Mouse (Mus musculus) small intestine, adult 2 months (tissue): ENCODE results near the gene Selenov. TPM values are rescaled to one million over a fixed set of nuclear protein-coding genes. Genes with fewer than 3 reads are reported as not detected.

Experiments used
- H3K27ac ChIP-seq: fragments of 200-500 bp; 2 replicates; pipeline ENCODE4 v1.5.1; 2012; ENCODE audit warnings: low read depth, low read length, control low read depth, inconsistent platforms; ENCODE audit not compliant: insufficient read depth
- H3K27me3 ChIP-seq: fragments of 200-500 bp; 2 replicates; pipeline ENCODE4 v1.6.1; 2012; ENCODE audit warnings: mild to moderate bottlenecking, moderate library complexity, low read length, inconsistent platforms; ENCODE audit not compliant: control insufficient read depth, insufficient read depth
- H3K36me3 ChIP-seq: fragments of 200-500 bp; 2 replicates; pipeline ENCODE4 v1.6.1; 2012; ENCODE audit warnings: mild to moderate bottlenecking, low read length, control low read depth, inconsistent platforms; ENCODE audit not compliant: control insufficient read depth, insufficient read depth
- H3K4me1 ChIP-seq: fragments of 200-500 bp; 2 replicates; pipeline ENCODE4 v1.6.1; 2012; ENCODE audit warnings: low read length, inconsistent platforms, mixed read lengths; ENCODE audit not compliant: control insufficient read depth, insufficient read depth, insufficient read length
- H3K4me3 ChIP-seq: fragments of 200-500 bp; 2 replicates; pipeline ENCODE4 v1.5.1; 2012; ENCODE audit warnings: low read depth, mild to moderate bottlenecking, control low read depth, inconsistent platforms, low read length, moderate library complexity
- CTCF ChIP-seq: fragments of 200-500 bp; IDR thresholded peaks from 2 replicates; pipeline ENCODE4 v1.5.1; 2012; ENCODE audit warnings: low read depth, mild to moderate bottlenecking, control low read depth, inconsistent platforms, low read length, moderate library complexity, mixed read lengths; ENCODE audit not compliant: insufficient replicate concordance, insufficient read length; ENCODE audit errors: extremely low read depth
- POLR2A ChIP-seq: fragments of 200-500 bp; IDR thresholded peaks from 2 replicates; pipeline ENCODE4 v1.6.1; 2012; ENCODE audit warnings: low read depth, mild to moderate bottlenecking, control low read depth, inconsistent platforms, low read length, moderate library complexity
- WGBS: fragments of 180-500 bp; shearing (Covaris S2); methylation state at CpG from one replicate; pipeline ENCODE4 v1.1.7; 2018; 5-methylcytosine and 5-hydroxymethylcytosine counted together
- polyA plus RNA-seq: library from polyadenylated mRNA; depleted of rRNA; stranded (reverse); fragments of >200 nt; gene quantifications from 2 replicates; pipeline ENCODE4 v1.2.3, GENCODE M21; 2012

Gene Selenov
- polyA plus RNA-seq, 1 experiment = not detected

DNA sequence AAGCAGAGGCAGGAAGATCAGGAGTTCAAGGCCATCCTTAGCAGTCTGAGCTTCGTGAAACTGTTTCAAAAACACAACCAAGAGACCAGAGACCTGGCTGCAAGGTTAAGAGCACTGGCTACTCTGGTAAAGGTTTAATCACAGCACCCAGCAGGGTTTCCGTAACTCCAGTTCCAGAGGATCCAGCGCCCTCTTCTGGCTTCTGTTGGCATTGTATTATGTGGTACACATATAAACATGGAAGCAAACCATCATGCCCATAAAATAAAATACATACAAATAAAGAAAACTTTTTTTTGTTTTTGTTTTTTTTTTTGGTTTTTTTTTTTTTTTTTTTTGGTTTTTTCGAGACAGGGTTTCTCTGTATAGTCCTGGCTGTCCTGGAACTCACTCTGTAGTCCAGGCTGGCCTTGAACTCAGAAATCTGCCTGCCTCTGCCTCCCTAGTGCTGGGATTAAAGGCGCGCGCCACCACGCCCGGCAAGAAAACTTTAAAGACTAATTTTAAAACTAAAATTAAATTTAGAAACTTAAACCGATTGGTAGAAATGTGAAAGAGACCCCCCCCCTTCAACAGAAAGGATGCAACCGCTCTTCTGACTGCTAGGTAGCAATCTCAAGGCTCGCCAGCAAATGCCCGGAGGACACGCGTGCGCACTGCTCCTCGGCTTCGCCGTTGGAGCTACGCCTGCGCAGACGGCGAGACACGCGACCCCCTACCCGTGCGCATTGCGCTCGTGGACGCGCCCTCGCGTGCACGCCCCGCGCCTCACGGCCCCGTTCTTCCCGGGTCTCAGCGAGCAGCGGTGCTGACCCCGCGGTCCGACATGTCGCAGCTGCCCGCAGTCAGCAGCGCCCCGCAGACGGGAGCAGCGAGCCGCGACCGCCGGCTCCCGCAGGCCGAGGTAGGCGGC, 23.6 kb downstream of the Selenov start, which contains the start of gene Eid2:
Gene Eid2, plus strand, starts transcription at position 753 of the 913 bp plus-strand sequence.
- 8% methylated on average over 57 of the region's 57 CpGs for WGBS
- Histone ChIP-seq H3K27ac (no peak within 1 kb of the TSS), H3K36me3 (no peaks in the 10 kb centered on the region), H3K4me1 (peaks cover 4% of the 10 kb centered on the region; the same call in 1 of the 2 replicates), H3K4me3 (peak within 1 kb of the TSS; percentile 71), H3K27me3 (peaks cover 5% of the 10 kb centered on the region)
- no peak for TF ChIP-seq POLR2A
- TF ChIP-seq CTCF = no peak

DNA sequence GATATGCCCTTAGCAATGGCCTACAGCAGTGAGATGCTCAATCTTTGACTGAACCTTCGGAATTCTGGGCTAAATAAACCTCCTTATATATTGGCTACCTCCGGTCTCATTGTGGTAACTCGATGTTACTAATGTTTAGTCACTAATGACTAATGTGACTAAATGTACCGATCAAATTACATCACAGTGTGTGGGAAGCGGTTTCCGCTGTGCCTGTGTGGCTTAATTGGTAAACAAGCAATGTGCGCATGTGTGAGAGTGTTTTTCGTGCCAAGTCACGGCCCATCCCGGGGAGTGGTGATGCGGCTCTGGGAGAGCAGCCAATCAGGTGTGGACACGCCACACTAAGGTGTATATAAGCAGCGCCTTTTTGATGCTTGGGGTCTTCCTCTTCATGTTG, 25.6 kb downstream of the Selenov start:
- Histone ChIP-seq H3K4me3 (no peak overlapping the region), H3K4me1 (peaks cover 4% of the 10 kb centered on the region; the same call in 1 of the 2 replicates), H3K27ac (no peak overlapping the region), H3K27me3 (peaks cover 5% of the 10 kb centered on the region), H3K36me3 (no peaks in the 10 kb centered on the region)
- no peak for TF ChIP-seq CTCF
- TF ChIP-seq POLR2A = no peak
- 83% methylated on average over 13 of the region's 13 CpGs for WGBS

DNA sequence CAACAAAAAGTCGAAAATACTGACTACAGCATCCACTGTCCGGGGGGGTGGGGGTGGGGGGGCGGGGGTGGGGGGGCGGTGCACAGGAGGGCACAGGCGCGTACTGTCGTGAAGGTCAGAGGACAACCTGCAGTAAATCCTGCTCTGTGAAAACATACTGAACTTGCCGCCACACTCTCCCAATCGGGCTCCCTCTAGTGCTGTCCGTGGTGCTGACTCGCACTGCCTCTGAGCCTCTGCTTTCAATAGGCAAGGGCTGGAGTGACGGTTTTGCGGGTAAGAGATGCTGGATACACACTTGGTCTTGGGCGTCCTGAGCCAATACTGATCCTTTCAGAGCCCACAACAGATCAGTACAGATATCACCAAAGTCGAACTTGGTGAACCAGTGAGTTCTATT, 27.2 kb downstream of the Selenov start:
- no peak overlapping the region for H3K27ac ChIP-seq
- H3K27me3 ChIP-seq = peaks cover 5% of the 10 kb centered on the region
- 4% methylated on average over 15 of the region's 15 CpGs for WGBS
- no peak for TF ChIP-seq POLR2A
- TF ChIP-seq CTCF = no peak
- H3K36me3 ChIP-seq = no peaks in the 10 kb centered on the region
- peaks cover 4% of the 10 kb centered on the region; the same call in 1 of the 2 replicates for H3K4me1 ChIP-seq
- H3K4me3 ChIP-seq = no peak overlapping the region

DNA sequence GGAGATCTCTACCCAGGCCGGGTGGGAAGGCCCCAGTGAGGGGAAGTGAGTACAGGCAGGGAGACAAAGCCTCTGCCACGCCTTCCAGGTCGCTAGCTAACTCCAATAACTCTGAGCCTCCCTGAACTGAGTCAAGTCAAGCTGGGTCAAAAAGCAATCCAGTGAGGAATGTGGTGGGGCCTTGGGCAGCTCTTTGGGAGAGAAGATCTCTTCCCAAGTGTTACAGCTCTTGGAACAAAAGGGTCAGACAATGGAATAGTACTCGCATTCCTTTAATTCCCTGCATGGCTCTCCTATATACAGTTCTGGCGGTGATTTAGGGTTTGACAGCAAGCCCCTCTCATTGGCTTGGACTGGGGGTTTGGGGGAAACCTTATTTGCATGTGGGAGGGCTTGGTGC, 28.1 kb downstream of the Selenov start:
- no peaks in the 10 kb centered on the region for H3K36me3 ChIP-seq
- H3K4me1 ChIP-seq = no peaks in the 10 kb centered on the region
- TF ChIP-seq POLR2A (no peak), CTCF (no peak)
- 38% methylated on average over 5 of the region's 5 CpGs for WGBS
- no peak overlapping the region for H3K27ac ChIP-seq
- H3K4me3 ChIP-seq = no peak overlapping the region
- peaks cover 4% of the 10 kb centered on the region for H3K27me3 ChIP-seq

DNA sequence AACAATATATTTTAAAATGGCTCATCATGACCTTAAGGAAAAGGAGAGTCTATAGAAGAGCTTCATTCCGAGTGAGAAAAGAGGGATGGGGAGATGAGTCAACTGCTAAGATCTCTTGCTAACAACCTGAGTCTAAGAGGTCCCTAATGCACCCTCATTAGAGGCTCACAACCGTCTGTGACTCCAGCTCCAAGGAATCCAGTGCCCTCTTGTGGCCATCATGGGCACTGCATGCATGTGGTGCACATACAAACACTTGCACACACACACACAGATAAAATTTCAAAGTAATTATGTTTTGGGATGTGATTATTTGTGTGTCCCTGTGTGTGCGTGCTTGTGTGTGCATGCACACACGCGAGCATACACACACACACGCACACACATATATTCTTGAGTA, 35.5 kb downstream of the Selenov start:
- Histone ChIP-seq H3K27ac (no peak overlapping the region), H3K4me3 (no peak overlapping the region), H3K27me3 (no peaks in the 10 kb centered on the region), H3K36me3 (no peaks in the 10 kb centered on the region), H3K4me1 (no peaks in the 10 kb centered on the region)
- no peak for TF ChIP-seq POLR2A
- TF ChIP-seq CTCF = peak; percentile 26; the same call in 1 of the 2 replicates
- 79% methylated on average over 6 of the region's 6 CpGs for WGBS

DNA sequence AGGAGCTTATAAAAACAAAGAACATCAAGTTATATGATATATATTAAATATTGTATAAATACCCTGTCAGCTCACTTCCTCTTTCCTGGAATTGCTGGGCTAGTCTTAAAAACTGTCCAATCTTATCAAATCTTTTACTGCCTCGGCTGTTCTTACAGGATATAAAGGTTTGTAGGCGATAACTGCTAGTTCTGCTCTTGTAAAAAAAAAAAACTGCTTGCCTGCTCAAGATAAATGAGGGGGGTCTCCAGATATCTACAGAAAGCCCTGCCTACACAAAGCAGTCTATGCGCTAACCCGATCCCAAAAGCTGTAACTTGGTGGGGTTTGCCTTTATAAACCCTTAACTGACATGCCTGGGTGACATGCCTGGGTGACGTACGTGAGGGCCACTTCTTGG, 36.4 kb downstream of the Selenov start:
- Histone ChIP-seq H3K36me3 (no peaks in the 10 kb centered on the region), H3K4me1 (no peaks in the 10 kb centered on the region), H3K27ac (no peak overlapping the region), H3K27me3 (no peaks in the 10 kb centered on the region), H3K4me3 (no peak overlapping the region)
- TF ChIP-seq POLR2A (no peak), CTCF (no peak)
- WGBS = 73% methylated on average over 6 of the region's 6 CpGs

DNA sequence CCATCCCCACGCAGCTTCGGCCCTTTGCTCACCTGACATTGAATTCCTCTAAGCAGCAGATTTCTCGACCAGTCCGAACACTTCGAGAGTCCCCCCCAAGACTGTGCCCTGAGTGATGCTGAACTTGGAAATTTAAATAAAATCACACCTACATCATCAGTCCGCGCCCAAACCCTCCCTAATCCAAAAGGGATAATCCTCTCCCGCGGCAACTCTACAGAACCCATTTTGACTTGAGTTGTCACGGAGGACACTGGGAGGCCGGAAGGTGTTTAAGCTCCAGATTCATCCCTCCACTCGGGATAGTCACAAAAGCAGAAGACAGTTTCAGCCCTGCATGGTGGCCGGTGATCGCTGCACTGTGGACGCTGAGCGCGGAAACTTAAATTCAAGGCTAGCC, 39.0 kb downstream of the Selenov start:
- WGBS = 89% methylated on average over 17 of the region's 17 CpGs
- Histone ChIP-seq H3K36me3 (no peaks in the 10 kb centered on the region), H3K27me3 (no peaks in the 10 kb centered on the region), H3K4me1 (no peaks in the 10 kb centered on the region), H3K4me3 (no peak overlapping the region), H3K27ac (no peak overlapping the region)
- TF ChIP-seq POLR2A = no peak
- no peak for TF ChIP-seq CTCF
